Mouse (Mus musculus): ENCODE data around the gene Zfp131.

Gene Zfp131

DNA sequence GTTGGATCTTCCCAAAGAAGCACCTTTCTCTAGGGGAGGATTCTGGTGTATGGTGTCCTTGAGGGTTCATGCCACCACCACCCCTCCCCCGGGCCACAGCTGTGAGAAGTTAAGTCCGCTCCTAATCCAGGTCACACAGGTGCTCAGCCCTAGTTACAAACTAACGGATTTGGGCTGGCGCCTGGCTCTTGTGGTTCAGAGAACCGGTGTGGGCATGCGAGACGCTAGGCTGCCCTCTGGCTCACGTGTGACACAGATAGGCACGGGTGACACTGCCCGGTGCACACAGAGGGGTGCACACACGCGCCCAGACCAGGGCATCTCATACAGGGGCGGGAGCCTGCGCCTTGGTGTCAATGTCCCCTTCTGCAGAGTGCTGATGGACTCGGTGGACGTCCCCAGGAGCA is 35.5 kb downstream of the Zfp131 start:
- CTCF ChIA-PET = interaction anchor here (1.0 kb wide), 1 partner anchor 12 kb away, joined by 3 read pairs; no protein-coding TSS in a partner anchor

DNA sequence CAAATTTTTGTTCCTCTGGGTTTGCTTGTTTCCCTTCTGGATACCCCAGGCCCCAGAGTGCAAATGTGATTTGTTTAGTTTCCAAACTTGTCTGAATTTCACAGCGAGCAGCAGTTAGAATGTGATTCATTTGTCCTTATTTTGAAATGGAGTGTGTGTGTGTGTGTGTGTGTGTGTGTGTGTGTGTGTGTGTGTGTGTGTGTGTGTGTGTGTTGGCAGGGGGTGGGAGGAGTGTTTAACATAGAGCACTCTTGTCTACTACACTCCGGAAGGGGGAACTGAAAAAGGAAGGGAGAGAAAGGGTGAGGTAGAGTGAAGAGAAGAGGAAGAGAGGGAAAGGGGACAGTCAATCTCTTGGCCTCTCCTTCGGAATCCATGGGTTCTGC is 36.1 kb downstream of the Zfp131 start:
- CTCF ChIA-PET = no interaction called here

DNA sequence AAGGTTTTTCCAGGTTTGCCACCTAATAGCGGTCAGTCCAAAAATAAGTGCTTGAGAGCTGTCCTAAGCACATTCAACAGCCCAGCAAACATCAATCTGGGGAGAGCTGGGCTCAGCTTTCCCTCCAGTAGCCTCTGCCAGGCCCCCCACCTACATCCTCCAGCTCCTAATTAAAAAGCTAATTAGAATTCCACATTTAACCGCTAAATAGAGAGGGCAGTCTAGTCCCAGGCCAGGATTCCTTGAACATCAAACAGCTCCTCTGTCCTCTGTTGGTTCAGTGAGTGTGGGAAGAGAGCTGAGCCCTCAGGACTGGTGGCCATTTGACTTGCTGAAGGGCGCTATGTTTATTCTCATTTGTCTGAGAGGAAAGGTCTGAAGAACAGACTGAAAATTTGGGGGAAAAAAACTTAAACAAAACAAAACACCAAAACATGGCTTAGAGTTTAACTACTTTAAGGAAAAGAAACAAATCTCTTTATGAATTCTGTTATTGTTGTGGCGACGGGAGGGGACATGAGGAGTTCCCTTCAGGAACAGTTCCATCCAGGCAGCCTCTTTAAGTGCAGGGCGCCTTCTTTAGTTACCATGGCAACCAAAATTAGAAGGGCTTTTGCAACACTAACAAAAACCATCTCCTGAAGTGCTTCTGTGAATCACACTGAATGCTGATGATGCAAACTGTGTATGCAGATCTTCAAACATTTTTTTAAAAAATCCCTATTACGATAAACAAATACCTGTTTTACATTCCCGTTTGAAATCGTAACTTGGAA is 36.6 kb downstream of the Zfp131 start:
- CTCF ChIA-PET = no interaction called here

DNA sequence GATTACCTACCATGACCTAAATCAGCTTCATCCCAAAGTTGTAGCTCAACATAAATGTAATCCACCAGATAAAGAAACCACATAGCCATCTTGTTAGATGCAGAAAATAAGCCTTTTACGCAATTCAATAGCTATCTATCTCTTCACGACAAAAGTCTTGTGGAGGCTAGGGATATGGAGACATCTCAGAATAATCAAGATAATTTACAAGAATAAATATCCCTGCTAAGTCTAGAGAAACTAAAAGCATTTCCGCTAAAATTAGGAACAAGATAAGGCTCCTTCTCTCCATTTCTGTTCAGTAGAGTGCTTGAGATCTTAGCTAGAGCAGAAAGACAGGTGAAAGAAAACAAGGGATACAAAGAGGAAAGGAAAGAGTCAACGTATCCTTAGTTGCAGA is 43.8 kb downstream of the Zfp131 start:
- CTCF ChIA-PET = no interaction called here

DNA sequence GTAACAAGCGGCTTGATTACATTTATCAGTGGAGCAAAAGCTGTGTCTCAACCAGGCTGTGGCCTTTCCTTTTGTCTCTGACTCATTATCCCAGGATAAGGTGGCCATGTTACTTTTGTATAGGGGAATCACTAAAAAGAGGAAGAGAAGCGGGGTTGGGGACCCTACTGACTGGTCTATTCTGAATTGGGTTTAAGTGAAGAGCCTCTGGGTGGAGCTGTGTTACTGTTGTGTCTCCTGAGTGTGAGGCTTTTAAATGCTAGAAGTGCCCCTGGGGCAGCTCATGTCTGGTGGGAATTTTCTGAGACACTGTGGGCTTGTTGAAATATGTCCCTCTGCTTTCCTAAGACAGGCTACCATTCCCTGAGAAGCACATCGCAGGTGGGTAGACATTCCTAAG is 47.2 kb downstream of the Zfp131 start:
- CTCF ChIA-PET = no interaction called here

DNA sequence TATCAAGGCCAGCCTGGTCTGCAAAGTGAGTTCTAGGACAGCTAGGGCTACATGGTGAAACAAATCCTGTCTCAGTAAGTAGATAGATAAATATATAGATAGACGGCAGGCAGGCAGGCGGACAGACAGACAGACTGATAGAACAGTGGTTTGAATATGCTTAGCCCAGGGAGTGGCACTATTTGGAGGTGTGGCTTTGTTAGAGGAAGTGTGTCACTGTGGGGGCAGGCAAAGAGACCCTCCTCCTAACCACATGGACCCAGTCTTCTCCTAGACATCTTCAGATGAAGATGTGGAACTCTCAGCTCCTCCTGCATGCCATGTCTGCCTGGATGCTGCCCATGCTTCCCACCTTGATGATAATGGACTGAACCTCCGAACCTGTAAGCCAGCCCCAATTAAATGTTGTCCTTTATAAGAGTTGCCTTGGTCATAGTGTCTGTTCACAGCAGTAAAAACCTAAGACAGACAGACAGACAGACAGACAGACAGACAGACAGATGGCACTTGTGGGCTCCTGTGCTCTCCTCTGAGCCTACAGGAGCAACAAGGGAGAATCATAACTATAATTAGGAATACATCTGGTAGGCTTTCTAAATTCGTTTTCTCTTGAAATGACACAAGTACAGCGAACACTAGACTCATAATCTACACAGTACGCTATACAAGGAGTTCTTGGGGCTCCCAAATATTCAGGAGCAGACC is 47.8 kb downstream of the Zfp131 start:
- CTCF ChIA-PET = no interaction called here

DNA sequence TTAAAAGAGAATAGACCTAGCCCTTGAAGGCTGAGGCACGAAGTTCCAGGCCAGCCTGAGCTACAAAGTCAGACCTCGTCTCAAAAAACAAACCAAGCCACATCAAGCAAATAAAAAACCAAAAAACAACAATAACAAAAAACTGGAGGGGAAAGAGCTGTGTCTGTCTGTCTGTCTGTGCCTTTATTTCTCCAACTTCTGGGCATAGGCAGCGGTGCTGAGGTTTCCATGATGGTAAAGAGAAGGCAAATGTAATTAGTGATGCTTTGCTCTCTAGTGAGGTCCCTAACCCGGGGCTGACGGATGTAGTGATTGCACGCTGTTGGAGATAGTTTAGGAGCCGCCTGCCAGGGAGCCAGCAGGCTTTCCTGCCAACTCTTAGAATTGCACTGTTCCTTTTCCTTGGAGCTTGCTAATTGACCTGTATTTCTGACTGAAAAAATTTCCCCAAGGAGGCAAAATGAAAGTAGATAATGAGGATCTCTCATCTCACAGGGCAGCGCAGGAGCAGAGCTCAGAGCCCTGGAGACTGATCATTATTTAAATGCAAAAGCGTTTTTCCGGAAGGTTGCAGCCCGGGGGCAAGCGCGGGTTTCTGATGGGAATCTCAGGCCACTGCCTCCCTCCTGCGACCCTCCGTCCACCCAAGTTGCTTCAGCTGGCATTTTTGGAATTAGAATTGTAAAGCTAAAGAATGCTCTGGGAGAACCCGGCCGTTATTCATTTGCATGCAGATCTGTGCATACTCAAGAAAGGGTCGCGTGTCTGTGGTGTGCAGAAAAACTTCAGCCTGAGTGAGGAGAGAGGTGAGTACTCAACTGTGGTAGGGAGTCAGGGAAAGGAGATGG is 49.1 kb downstream of the Zfp131 start:
- CTCF ChIA-PET = no interaction called here

DNA sequence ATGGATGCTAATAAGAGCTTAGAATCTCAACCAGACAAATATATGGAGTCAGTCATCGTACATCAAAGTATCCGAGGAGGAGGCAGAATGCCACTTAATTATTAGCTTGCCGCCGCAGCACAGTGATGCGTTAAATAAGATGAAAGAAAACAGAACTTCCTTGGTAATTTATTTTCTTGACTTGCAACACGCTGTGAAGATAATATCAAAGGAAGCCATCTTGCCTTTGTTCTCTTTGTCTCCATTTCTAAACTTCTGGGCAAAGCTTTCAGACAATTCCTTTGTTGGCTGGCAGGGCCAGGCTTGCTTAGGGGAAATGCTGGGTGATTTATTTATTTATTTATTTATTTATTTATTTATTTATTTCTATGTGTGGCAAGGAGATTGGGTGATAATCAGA is 59.2 kb downstream of the Zfp131 start:
- CTCF ChIA-PET = interaction anchor here (0.5 kb wide), 1 partner anchor 8 kb away, joined by 5 read pairs; no protein-coding TSS in a partner anchor

DNA sequence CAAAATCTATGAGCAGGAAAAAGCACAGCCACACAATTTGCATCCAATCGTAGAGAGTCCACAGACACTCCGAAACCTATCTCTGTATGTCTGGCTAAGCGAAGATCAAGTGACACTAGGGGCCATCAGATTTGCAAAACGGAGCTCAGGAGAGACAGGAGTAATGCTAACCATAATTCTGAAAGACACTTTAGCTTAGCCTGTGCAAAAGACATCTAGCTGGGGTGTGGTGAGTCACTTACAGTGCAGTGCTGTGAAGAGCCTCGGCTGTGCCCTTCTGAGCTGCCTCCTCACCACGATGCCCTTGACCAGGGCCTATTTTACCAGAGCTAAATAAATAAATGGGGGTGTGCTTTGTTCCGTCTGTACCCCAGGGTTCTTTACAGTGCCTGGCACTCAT is 61.3 kb downstream of the Zfp131 start:
- CTCF ChIA-PET = no interaction called here

DNA sequence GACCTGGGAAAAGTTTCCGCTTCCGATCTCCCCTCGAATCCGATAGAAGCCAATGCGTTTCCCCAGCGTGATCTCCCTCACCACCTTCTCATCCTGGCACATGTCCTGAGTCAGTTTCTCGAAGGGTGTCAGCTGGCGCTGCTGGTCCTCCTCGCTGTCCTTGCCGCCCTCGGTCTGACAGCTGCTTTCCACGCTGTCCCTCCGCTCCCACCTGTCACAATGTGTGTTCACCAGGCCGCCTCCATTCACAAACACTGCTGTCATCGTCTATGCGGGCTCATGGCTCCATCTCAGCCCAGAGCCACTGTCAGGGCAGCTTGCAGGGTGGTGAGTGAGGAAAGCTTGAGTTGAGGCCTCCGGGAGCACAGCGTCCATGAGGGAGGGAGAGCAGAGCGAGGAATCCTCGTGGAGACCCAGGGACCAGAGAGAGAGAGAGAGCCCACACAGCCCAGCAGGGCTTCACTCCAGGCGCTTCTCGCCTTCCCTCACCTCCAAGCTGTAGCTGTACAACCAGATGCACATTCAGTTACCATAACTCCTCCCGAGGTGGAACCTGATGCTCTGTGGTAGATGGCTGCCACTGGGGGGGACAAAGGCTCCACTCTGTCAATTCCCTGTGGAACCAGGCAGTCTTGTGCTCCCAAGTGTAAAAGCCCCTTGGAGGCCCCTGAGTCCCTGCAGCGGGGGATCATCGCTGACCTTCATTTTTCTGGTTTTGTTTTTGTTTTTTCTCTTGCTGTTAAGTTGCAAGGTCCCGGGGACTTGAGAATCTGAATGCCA is 62.9 kb downstream of the Zfp131 start:
- CTCF ChIA-PET = no interaction called here

DNA sequence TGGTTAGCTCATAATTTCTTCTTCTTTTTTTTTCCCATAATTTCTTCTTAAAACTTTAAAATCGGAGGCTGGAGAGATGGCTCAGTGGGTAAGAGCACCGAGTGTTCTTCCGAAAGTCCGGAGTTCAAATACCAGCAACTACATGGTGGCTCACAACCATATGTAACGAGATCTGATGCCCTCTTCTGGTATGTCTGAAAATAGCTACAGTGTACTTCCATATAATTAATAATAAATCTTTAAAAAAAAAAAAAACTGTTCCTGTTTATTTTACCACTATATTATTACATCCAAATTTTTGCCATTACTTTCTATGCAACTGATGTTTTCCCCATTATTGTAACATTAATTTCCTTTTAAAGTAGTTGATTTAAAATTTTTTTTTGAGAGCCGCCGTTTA is 66.1 kb downstream of the Zfp131 start:
- CTCF ChIA-PET = interaction anchor here (0.7 kb wide), 1 partner anchor 99 kb away, joined by 8 read pairs; no protein-coding TSS in a partner anchor

DNA sequence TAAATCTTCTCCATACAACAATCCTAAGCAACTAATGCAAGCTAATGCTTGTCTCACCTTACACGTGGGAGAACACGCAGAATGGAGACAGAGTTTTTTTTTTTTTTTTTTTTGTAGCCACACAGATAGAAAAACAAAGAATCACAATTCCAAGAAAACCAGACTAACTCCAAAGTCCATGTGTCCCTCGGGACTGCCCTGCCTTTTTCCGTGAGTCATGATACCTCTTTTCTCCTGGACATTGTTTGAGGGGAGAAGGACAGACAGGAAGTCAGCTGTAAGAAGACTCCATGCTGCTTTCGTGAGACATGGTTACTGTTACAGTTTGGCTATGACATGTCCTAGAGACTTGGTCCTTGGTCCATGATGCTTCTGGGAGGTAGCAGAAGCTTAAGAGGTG is 67.3 kb downstream of the Zfp131 start:
- CTCF ChIA-PET = interaction anchor here (0.7 kb wide), 1 partner anchor 61 kb away, joined by 8 read pairs; no protein-coding TSS in a partner anchor

DNA sequence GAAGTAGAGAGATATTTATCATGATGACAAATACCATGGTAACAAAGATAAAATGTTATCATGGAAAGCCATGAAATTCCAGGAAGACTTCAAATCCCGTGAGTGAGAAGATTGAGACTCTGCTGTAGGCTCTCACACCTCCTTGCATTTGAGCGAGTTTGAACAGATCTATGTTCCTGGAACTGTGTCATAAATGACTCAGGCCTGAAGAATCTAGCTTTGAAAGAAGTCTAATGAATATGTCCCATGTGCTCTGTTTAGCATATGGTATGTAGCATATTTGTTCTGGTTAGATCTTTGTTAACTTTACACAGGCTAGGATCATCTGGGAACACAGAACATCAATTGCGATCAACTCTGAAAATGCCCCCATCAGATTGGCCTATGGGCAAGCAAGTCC is 68.2 kb downstream of the Zfp131 start:
- CTCF ChIA-PET = no interaction called here

DNA sequence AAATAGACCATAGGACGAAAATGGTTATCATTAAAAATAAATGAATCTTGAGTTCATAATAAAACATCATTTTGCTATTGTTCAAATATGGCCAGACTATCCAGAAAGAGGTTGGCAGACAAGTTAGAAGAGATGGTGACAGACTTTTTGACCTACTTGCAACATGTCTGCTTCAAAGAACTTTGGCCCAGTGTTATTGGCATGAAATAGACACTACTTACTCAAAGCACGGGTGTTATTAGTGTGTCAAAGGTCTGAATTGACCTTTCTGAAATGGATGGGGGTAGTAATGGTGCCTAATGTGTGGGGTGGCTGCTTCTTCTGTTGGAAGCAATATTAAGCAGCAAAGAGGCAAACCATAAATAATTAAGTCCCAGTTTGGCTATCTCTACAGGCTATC is 74.6 kb downstream of the Zfp131 start:
- CTCF ChIA-PET = no interaction called here

Measured in spleen, embryonic (tissue).